Mouse (Mus musculus): ENCODE data around the gene Gm45233. TPM values are rescaled to one million over a fixed set of nuclear protein-coding genes. Genes with fewer than 3 reads are reported as not detected.

The Gm45233 gene
- polyA plus RNA-seq, 1 experiment from 2014 or later: 0.38 TPM

Small RNAs within 50 kb of the gene (microRNA-seq; reads per million reads assigned to microRNA genes)
- 0.54 reads per million for gene Mir7051

Other genes starting within 250 kb of the Gm45233 start
- 15.5 and 16.1 TPM in 2 replicates for gene Zfp715, start 130.8 kb upstream of the Gm45233 start, polyA plus RNA-seq (2016; fragmentation: Nextera tagmentation; extraction: Ambion mirVana)
- 0.10 and 0.37 TPM in 2 replicates for gene Siglecf, start 92.8 kb upstream of the Gm45233 start, polyA plus RNA-seq (2016; fragmentation: Nextera tagmentation; extraction: Ambion mirVana)
- 0.04 and 0.09 TPM in 2 replicates for gene Siglecg, start 35.9 kb upstream of the Gm45233 start, polyA plus RNA-seq (2016; fragmentation: Nextera tagmentation; extraction: Ambion mirVana)
- gene Lim2, start 16.5 kb upstream of the Gm45233 start, polyA plus RNA-seq (2016; fragmentation: Nextera tagmentation; extraction: Ambion mirVana): 1.9 and 3.9 TPM in 2 replicates
- gene Nkg7, start 7.1 kb upstream of the Gm45233 start, polyA plus RNA-seq (2016; fragmentation: Nextera tagmentation; extraction: Ambion mirVana): 0.27 and 0.37 TPM in 2 replicates
- not detected in 2 replicates for gene Cldnd2, start 3.3 kb upstream of the Gm45233 start, polyA plus RNA-seq (2016; fragmentation: Nextera tagmentation; extraction: Ambion mirVana)
- 237 and 240 TPM in 2 replicates for gene Etfb, start within 50 bp of the Gm45233 start, polyA plus RNA-seq (2016; fragmentation: Nextera tagmentation; extraction: Ambion mirVana)
- 5.2 and 6.7 TPM in 2 replicates for gene Vsig10l, start 19.0 kb downstream of the Gm45233 start, polyA plus RNA-seq (2016; fragmentation: Nextera tagmentation; extraction: Ambion mirVana)
- 1.9 and 2.0 TPM in 2 replicates for gene Iglon5, start 45.9 kb downstream of the Gm45233 start, polyA plus RNA-seq (2016; fragmentation: Nextera tagmentation; extraction: Ambion mirVana)
- not detected in 2 replicates for gene 4931406B18Rik, start 61.8 kb downstream of the Gm45233 start, polyA plus RNA-seq (2016; fragmentation: Nextera tagmentation; extraction: Ambion mirVana)
- 0.66 and 1.1 TPM in 2 replicates for gene Cd33, start 100.3 kb downstream of the Gm45233 start, polyA plus RNA-seq (2016; fragmentation: Nextera tagmentation; extraction: Ambion mirVana)
- gene Zfp658, start 118.1 kb downstream of the Gm45233 start, polyA plus RNA-seq (2016; fragmentation: Nextera tagmentation; extraction: Ambion mirVana): 6.1 and 6.5 TPM in 2 replicates
- 15.1 and 16.5 TPM in 2 replicates for gene Zfp719, start 135.5 kb downstream of the Gm45233 start, polyA plus RNA-seq (2016; fragmentation: Nextera tagmentation; extraction: Ambion mirVana)
- gene Zfp819, start 163.0 kb downstream of the Gm45233 start, polyA plus RNA-seq (2016; fragmentation: Nextera tagmentation; extraction: Ambion mirVana): 0.31 and 0.56 TPM in 2 replicates
- not detected in 2 replicates for gene Ceacam18, start 190.6 kb downstream of the Gm45233 start, polyA plus RNA-seq (2016; fragmentation: Nextera tagmentation; extraction: Ambion mirVana)
- gene Siglece, start 216.0 kb downstream of the Gm45233 start, polyA plus RNA-seq (2016; fragmentation: Nextera tagmentation; extraction: Ambion mirVana): 0.31 and 0.39 TPM in 2 replicates
- 16.6 and 18.1 TPM in 2 replicates for gene Ctu1, start 227.9 kb downstream of the Gm45233 start, polyA plus RNA-seq (2016; fragmentation: Nextera tagmentation; extraction: Ambion mirVana)
- gene Klk14, start 246.3 kb downstream of the Gm45233 start, polyA plus RNA-seq (2016; fragmentation: Nextera tagmentation; extraction: Ambion mirVana): not detected in 2 replicates

Measured in embryonic facial prominence, embryonic 12.5 days (tissue).